Mouse (Mus musculus) CH12.LX (cell line): ENCODE data around the gene Arfip1. TPM values are rescaled to one million over a fixed set of nuclear protein-coding genes. Genes with fewer than 3 reads are reported as not detected.

ENCODE experiments used
- DNase-seq: peaks from one replicate; pipeline ENCODE4 v3.0.0-alpha.2; 2013; ENCODE audit errors: extremely low read depth
- H3K27ac ChIP-seq: 2 replicates; pipeline ENCODE4 v1.5.1; 2012; ENCODE audit warnings: low read depth, mild to moderate bottlenecking, control low read depth, moderate library complexity; ENCODE audit not compliant: insufficient read depth
- H3K27me3 ChIP-seq: replicated peaks from 2 replicates; pipeline ENCODE3; 2012; ENCODE audit warnings: inconsistent platforms
- H3K36me3 ChIP-seq, 2 experiments: replicated peaks in 1 of 2; 2 replicates each; pipeline versions ENCODE3 to v1.6.1; 2012; ENCODE audit warnings: inconsistent platforms in 1 of 2, low read length in 1 of 2, mild to moderate bottlenecking in 1 of 2, mixed read lengths in 1 of 2, moderate library complexity in 1 of 2; ENCODE audit not compliant: control insufficient read depth in 1 of 2, insufficient read depth in 1 of 2
- H3K4me1 ChIP-seq, 2 experiments: 2 replicates each; pipeline ENCODE4 v1.6.1; 2012; ENCODE audit warnings: inconsistent platforms in 1 of 2, moderate library complexity in 1 of 2; ENCODE audit not compliant: insufficient read depth in 2 of 2, control insufficient read depth in 1 of 2
- H3K4me2 ChIP-seq: 2 replicates; pipeline ENCODE4 v1.6.1; 2012; ENCODE audit warnings: low read depth, mild to moderate bottlenecking, control low read depth; ENCODE audit not compliant: poor library complexity, insufficient read depth, severe bottlenecking
- H3K4me3 ChIP-seq, 3 experiments: fragments of 150-350 bp in 1 of 3; sonication (generic) in 1 of 3; replicated peaks in 1 of 3; 2 replicates each; pipeline versions ENCODE3 to v1.5.1; 2011 to 2012; ENCODE audit warnings: low read depth in 2 of 3, low read length in 2 of 3, mild to moderate bottlenecking in 2 of 3, moderate library complexity in 2 of 3, control low read depth in 1 of 3, improper control_type of control experiment in 1 of 3, inconsistent platforms in 1 of 3, mixed read lengths in 1 of 3; ENCODE audit not compliant: poor library complexity in 1 of 3
- H3K79me2 ChIP-seq: replicated peaks from 2 replicates; pipeline ENCODE4 v1.6.1; 2012; ENCODE audit warnings: mild to moderate bottlenecking, moderate library complexity; ENCODE audit not compliant: control insufficient read depth, poor library complexity, insufficient read depth, severe bottlenecking; ENCODE audit errors: extremely low read depth
- H3K9ac ChIP-seq: 2 replicates; pipeline ENCODE4 v1.6.1; 2012; ENCODE audit warnings: low read depth, mild to moderate bottlenecking, control low read depth, moderate library complexity; ENCODE audit not compliant: insufficient read depth
- H3K9me3 ChIP-seq: replicated peaks from 2 replicates; pipeline ENCODE3; 2012; ENCODE audit warnings: low read length, inconsistent platforms, mixed read lengths
- CTCF ChIP-seq, 2 experiments: IDR thresholded peaks in 1 of 2; conservative IDR thresholded peaks in 1 of 2; 2 replicates each; pipeline ENCODE4 v1.5.1; 2011 to 2012; ENCODE audit warnings: low read depth in 2 of 2, low read length in 2 of 2, improper control_type of control experiment in 1 of 2, inconsistent platforms in 1 of 2, mild to moderate bottlenecking in 1 of 2, moderate library complexity in 1 of 2
- EP300 ChIP-seq: IDR thresholded peaks from 2 replicates; pipeline ENCODE4 v1.6.1; 2011; ENCODE audit warnings: low read length, improper control_type of control experiment
- ETS1 ChIP-seq: conservative IDR thresholded peaks from 2 replicates; pipeline ENCODE4 v1.6.1; 2012; ENCODE audit warnings: low read depth, mild to moderate bottlenecking, inconsistent platforms, low read length, improper control_type of control experiment, moderate library complexity
- GABPA ChIP-seq: IDR thresholded peaks from 2 replicates; pipeline ENCODE4 v1.6.1; 2012; ENCODE audit warnings: low read depth, low read length, improper control_type of control experiment, inconsistent platforms; ENCODE audit not compliant: insufficient replicate concordance
- HCFC1 ChIP-seq: IDR thresholded peaks from 2 replicates; pipeline ENCODE4 v1.6.1; 2012; ENCODE audit warnings: low read depth, mild to moderate bottlenecking, inconsistent platforms, low read length, improper control_type of control experiment
- IRF4 ChIP-seq: IDR thresholded peaks from 2 replicates; pipeline ENCODE4 v1.6.1; 2014; ENCODE audit warnings: low read depth, mild to moderate bottlenecking, inconsistent platforms, low read length, improper control_type of control experiment
- JUN ChIP-seq: IDR thresholded peaks from 2 replicates; pipeline ENCODE4 v1.6.1; 2011; ENCODE audit warnings: low read depth, mild to moderate bottlenecking, low read length, improper control_type of control experiment, moderate library complexity; ENCODE audit not compliant: insufficient read depth
- KAT2A ChIP-seq: IDR thresholded peaks from 2 replicates; pipeline ENCODE4 v1.6.1; 2012; ENCODE audit warnings: low read length, improper control_type of control experiment, inconsistent platforms; ENCODE audit not compliant: insufficient replicate concordance
- MAX ChIP-seq: IDR thresholded peaks from 2 replicates; pipeline ENCODE4 v1.6.1; 2011; ENCODE audit warnings: low read length, improper control_type of control experiment
- MAZ ChIP-seq: IDR thresholded peaks from 2 replicates; pipeline ENCODE4 v1.6.1; 2012; ENCODE audit warnings: low read depth, mild to moderate bottlenecking, inconsistent platforms, low read length, improper control_type of control experiment, moderate library complexity
- MYC ChIP-seq: IDR thresholded peaks from 2 replicates; pipeline ENCODE4 v1.6.1; 2011; ENCODE audit warnings: low read depth, mild to moderate bottlenecking, improper control_type of control experiment, low read length
- NRF1 ChIP-seq: IDR thresholded peaks from 2 replicates; pipeline ENCODE4 v1.6.1; 2014; ENCODE audit warnings: low read depth, mild to moderate bottlenecking, inconsistent platforms, low read length, improper control_type of control experiment, moderate library complexity
- RAD21 ChIP-seq: IDR thresholded peaks from 2 replicates; pipeline ENCODE4 v1.6.1; 2011; ENCODE audit warnings: low read depth, mild to moderate bottlenecking, low read length, improper control_type of control experiment, moderate library complexity
- SIN3A ChIP-seq: IDR thresholded peaks from 2 replicates; pipeline ENCODE4 v1.6.1; 2012; ENCODE audit warnings: low read length, improper control_type of control experiment, inconsistent platforms
- TBP ChIP-seq: conservative IDR thresholded peaks from 2 replicates; pipeline ENCODE4 v1.6.1; 2011; ENCODE audit warnings: low read depth, low read length, improper control_type of control experiment
- TCF12 ChIP-seq: IDR thresholded peaks from 2 replicates; pipeline ENCODE4 v1.6.1; 2014; ENCODE audit warnings: low read depth, mild to moderate bottlenecking, inconsistent platforms, low read length, improper control_type of control experiment
- ZC3H11A ChIP-seq: IDR thresholded peaks from 2 replicates; pipeline ENCODE4 v1.6.1; 2012; ENCODE audit warnings: low read depth, mild to moderate bottlenecking, inconsistent platforms, low read length, improper control_type of control experiment
- ZMIZ1 ChIP-seq: IDR thresholded peaks from 2 replicates; pipeline ENCODE4 v1.6.1; 2012; ENCODE audit warnings: low read depth, mild to moderate bottlenecking, inconsistent platforms, low read length, improper control_type of control experiment
- ZNF384 ChIP-seq: IDR thresholded peaks from 2 replicates; pipeline ENCODE4 v1.6.1; 2012; ENCODE audit warnings: low read depth, low read length, improper control_type of control experiment, inconsistent platforms
- dilution Hi-C: fragments of 300-500 bp; cut with MboI; formaldehyde crosslinking; loops from 2 replicates; pipeline ENCODE4 v1.14.3; 2020; ENCODE audit warnings: low sequenced_read_pairs; ENCODE audit not compliant: extremely low pct_unique_long_range_greater_than_20kb, extremely low pct_ligation_motif_present
- in situ Hi-C: fragments of 300-500 bp; cut with MboI; formaldehyde crosslinking; loops from 3 replicates; pipeline ENCODE4 v1.14.3; 2019; ENCODE audit warnings: low sequenced_read_pairs, low pct_ligation_motif_present, low pct_unique_long_range_greater_than_20kb, mixed read lengths
- polyA plus RNA-seq: library from polyadenylated mRNA; unstranded; fragments of >175 nt; gene quantifications from 2 replicates; pipeline ENCODE4 v1.2.1, GENCODE M21; 2012; ENCODE audit warnings: low read depth; ENCODE audit not compliant: insufficient read length
- total RNA-seq, 2 experiments: library from RNA; depleted of rRNA; stranded (reverse); fragments of 300-350 nt in 1 of 2; fragments of >200 nt in 1 of 2; gene quantifications; 2 replicates each; pipeline ENCODE4 v1.2.3; 2012 to 2014

Gene Arfip1
- total and polyA plus RNA-seq, 3 experiments = 29.6 to 66.5 (median 36.8) TPM

GRCm38 (mm10) chr3:84504291-84504690 lies 78.1 kb downstream of the Arfip1 start:
- Histone ChIP-seq H3K4me1 (peaks cover 0 to 6% of the 10 kb centered on the region in 2 experiments; a peak in 1 of 4 replicates), H3K27me3 (no peaks in the 10 kb centered on the region), H3K9ac (no peak overlapping the region), H3K4me2 (no peak overlapping the region), H3K79me2 (no peaks in the 10 kb centered on the region), H3K4me3 (no peak overlapping the region), H3K36me3 (peaks cover 8 to 37% of the 10 kb centered on the region in 2 experiments), H3K27ac (no peak overlapping the region), H3K9me3 (no peaks in the 10 kb centered on the region)
- DNase-seq = no peak
- in situ Hi-C loops (no loop called here), dilution Hi-C loops (no loop called here)
- TF ChIP-seq MYC = no peak
- TF ChIP-seq RAD21 = no peak
- TF ChIP-seq MAX = no peak
- TF ChIP-seq EP300 = no peak
- no peak for TF ChIP-seq GABPA
- no peak for TF ChIP-seq TCF12
- TF ChIP-seq ZNF384 = no peak
- TF ChIP-seq ZMIZ1 = no peak
- TF ChIP-seq TBP = no peak
- no peak for TF ChIP-seq CTCF (conservative IDR thresholded peaks at IDR 0.05 in 1 of 2, IDR thresholded peaks at IDR 0.05 in 1 of 2; ENCODE audit: low read depth in 2 of 2, low read length in 2 of 2)
- no peak for TF ChIP-seq ZC3H11A
- TF ChIP-seq JUN = no peak
- no peak for TF ChIP-seq ETS1
- no peak for TF ChIP-seq KAT2A
- TF ChIP-seq NRF1 = no peak
- TF ChIP-seq SIN3A = no peak
- TF ChIP-seq HCFC1 = no peak
- no peak for TF ChIP-seq MAZ

DNA sequence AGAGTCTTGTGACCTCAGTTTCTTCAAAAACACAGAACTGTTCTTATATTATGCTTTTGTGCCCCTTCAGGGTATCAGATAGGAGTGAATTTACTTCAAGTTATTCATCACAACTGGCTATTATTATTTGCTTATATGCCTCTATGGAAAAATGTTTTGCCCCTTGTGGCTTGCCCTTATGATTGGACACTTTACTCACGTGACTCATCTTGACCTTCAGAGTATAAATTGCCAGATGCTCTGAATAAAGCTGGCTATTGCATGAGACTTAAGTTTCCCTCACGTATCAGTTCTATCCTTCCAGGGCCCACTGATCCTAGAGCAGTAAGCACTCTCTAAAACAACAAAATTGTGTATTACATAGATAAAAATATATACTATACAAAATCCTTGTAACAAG lies 80.3 kb downstream of the Arfip1 start:
- TF ChIP-seq IRF4 = no peak

More for the DNA sequence above, 80.3 kb downstream of the Arfip1 start:
- no peak overlapping the region for H3K9ac ChIP-seq
- DNase-seq = no peak
- no peak overlapping the region for H3K27ac ChIP-seq
- H3K4me1 ChIP-seq = peaks cover 0 to 6% of the 10 kb centered on the region in 2 experiments; a peak in 1 of 4 replicates
- no peak overlapping the region for H3K4me3 ChIP-seq
- in situ Hi-C loops (no loop called here), dilution Hi-C loops (no loop called here)
- H3K79me2 ChIP-seq = no peaks in the 10 kb centered on the region
- H3K4me2 ChIP-seq = no peak overlapping the region
- peaks cover 9 to 41% of the 10 kb centered on the region in 2 experiments for H3K36me3 ChIP-seq
- no peaks in the 10 kb centered on the region for H3K27me3 ChIP-seq
- no peaks in the 10 kb centered on the region for H3K9me3 ChIP-seq
